Mouse (Mus musculus): ENCODE results near the gene Ralgapa2.
A peak's percentile ranks its signal among the peaks of the same experiment; 100 is the strongest.
"Not testable (repeated sequence)": the region's sequence is repeated elsewhere in the genome, so short reads cannot be mapped to it uniquely, and the experiment has no call there.

Gene Ralgapa2

DNA sequence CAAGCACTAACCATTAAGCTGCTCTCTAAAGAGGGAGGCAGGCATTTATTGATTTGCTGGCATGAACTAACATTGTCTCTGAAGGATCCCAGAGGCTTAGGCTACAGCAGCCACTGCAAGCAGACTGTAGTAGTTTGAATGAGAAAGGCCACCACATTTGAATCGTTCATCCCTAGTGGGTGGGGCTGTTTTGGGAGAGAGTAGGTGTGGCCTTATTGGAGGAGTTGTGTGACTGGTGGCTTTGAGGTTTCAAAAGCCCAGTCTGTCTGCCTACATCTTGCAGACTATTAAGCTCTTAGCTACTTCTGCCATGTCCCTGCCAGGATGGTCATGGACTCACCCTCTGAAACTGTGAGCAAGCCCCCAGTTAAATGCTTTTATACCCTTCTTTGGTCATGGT is 15.1 kb downstream of the Ralgapa2 start:
- no peak for DNase-seq

- no peak for DNase-seq
These were observed 16.4 kb downstream of the Ralgapa2 start for GRCm38 (mm10) chr2:146495781-146496180.

DNA sequence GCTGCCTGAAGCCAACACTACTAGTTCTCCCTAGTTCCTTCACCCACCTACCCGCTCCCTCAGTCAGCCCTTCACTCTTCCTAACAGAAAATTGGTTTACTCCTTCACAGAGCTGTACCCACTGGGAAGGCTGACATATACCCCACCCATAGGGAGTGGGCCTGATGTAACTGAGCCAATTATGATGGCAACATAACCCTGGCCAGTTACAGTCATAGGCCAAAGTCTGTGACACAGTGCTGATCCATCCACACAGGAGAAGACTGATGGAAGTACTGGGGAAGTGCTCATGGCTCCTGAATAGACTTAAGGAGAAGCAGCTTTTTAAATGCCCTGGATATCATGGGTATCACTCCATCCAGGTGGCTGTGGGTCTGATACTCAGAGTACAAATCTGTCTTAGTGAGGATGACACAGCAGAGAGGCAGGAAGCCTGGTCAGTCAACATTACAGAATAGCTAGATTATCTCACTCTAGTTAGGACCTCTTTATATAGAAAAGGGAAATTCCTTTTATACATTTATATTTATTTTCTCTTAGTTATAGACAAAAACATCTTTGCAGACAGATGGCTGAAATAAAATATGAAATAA is 18.7 kb downstream of the Ralgapa2 start:
- no peak for DNase-seq

- DNase-seq, result no peak
These were observed 20.1 kb downstream of the Ralgapa2 start for GRCm38 (mm10) chr2:146491830-146492610.

DNA sequence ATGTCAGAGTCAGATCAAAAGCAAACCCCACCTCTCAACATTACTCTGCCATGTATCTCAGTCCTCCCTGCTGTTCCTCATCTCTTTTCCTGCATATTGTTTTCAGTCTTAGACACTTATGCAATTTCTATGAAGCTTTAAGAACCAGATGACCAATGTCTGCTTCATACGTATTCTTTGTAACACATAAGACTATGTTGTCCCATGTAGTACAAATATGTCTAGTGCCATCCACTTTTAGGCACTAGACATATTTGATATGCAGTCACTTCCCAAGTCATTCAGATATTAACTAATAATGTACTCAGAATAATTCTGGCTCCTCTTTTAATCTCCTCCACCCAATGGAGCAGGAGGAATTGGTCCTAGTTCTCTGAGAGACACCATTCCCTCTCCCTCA is 21.2 kb downstream of the Ralgapa2 start:
- no peak for DNase-seq

DNA sequence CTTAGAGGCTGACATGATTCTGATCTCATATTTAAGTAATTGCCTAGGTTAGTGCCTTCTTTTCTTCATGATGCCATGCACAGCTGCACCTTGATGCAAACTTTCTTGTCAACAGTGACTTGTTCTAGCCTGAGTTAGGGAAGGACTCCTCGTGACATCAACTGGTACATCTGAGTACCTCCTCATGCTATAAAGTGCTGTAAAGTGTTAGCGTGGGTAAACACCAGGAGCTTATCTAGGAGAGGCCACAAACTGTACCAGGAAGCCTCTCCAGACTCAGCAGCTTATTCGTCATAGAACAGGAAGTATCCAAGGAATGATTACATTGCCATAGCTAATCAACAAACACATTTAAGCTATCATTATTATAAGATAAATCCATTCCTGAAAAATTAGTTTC is 23.9 kb downstream of the Ralgapa2 start:
- DNase-seq, result no peak

DNA sequence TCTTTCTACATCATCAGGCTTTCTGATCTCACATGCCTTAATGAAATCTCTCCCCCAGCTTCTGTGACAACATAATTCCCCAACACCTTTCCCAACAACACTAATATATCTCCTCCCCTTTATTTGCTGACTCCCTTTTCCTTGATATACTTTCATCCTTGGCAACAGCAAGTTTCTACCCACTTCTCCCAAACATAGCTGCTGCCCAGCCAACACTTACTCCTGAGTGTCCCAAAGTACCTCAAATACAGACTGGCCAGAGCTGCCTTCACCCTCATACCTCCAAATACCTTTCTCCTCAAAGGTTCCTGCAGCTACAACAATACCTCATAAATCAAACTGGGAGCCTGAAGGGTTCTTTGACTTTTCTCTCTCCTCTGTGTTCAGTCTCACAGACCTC is 29.3 kb downstream of the Ralgapa2 start:
- no peak for DNase-seq

DNA sequence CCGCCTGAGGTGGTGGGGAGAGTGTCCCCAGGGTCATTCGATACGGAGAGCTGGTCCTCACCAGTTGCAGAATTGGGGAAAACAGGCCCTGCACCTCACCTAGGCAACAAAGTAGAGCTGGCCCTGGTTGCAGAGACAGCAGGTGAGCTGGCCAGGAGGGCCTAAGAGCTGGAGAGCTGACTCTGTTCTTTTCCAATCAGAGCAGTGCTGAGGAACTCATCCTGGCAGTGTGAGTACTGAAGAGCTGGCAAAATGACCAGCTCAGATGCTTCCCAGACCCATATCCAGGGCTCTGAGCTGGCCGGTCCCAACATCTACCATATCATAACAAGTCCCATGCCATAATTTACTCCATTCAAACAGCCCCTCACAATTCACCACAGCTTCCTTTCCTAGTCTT is 34.7 kb downstream of the Ralgapa2 start:
- no peak for DNase-seq

DNA sequence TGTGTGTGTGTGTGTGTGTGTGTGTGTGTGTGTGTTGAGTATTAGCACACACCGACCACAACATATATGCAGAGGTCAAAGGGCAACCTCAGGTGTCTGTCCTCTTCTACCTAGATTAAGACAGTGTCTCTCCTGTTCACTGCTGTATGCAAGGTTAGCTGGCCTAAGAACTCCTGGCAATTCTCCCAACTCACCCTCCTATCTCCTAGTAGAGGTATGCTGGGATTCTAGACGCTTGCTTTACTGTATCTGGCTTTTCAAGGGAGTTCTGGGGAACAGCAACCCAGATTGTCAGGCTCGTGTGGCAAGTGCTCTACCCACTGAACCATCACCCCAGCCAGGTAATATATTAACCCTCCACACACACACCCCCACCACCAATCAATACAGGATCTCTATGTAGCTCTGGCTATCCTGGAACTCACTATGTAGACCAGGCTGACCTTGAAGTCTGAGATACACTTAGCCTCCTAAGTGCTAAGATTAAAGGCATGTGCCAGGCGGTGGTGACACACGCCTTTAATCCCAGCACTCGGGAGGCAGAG is 35.6 kb downstream of the Ralgapa2 start:
- no peak for DNase-seq

DNA sequence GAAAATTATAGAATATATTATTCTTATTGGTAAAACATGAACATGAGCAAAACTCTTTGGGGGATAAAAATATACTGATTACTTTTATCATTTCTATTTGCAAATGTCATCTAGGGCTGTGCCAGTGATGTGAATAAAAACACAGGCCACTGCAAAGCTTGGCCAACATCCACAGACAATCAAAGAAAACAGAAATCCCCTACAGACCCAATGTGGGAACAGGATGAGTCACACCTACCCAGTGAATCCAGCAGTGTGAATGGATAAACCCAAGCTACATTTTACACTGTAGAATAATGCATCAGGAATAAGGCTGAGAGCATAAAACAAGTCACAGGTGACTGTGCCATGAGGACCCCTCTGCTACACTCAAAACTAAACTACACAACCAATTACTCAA is 36.1 kb downstream of the Ralgapa2 start:
- no peak for DNase-seq

GRCm38 (mm10) chr2:146470947-146471346 is 41.2 kb downstream of the Ralgapa2 start:
- peak in 1 of 2 experiments; percentile 19 for DNase-seq

DNA sequence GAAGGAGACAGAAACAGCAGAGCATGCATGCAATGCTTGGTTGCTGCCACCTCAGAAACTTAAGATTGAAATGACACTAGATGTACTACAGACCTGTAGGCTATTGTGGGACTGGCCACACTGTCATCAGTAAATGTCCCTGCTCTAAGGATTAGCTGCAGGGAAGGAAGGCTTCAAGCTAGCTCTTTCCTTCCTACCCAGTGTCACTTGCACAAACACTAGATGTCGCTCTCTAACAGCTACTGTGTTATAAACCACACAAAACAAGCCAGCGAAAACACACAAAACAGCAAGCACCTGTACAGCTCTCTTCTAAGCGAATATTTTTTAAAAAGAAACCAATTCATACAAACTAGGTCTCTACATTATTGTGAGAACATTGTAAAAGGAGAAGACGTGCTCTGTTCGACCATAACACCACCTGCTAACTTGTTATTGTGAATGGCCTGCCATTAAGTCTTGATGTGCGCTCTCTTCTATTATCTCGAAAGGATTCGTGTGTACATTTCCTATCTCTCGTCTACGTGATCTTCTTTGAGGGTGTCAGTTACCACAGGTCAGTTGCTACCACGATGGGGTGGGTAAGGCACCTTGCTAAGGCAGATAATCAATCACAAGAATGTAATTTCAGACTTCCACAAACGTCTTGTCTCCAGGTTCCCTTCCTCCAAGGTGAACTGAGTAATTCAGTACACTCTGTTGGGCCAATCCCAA is 42.3 kb downstream of the Ralgapa2 start:
- peak in 1 of 2 experiments; percentile 45 for DNase-seq

GRCm38 (mm10) chr2:146468898-146469297 is 43.2 kb downstream of the Ralgapa2 start:
- DNase-seq, result no peak

- no peak for DNase-seq
These were observed 44.1 kb downstream of the Ralgapa2 start for GRCm38 (mm10) chr2:146468016-146468415.

- DNase-seq, result not testable (repeated sequence)
These were observed 45.3 kb downstream of the Ralgapa2 start for GRCm38 (mm10) chr2:146466811-146467210.

- no peak for DNase-seq
These were observed 54.6 kb downstream of the Ralgapa2 start for GRCm38 (mm10) chr2:146457494-146457893.

DNA sequence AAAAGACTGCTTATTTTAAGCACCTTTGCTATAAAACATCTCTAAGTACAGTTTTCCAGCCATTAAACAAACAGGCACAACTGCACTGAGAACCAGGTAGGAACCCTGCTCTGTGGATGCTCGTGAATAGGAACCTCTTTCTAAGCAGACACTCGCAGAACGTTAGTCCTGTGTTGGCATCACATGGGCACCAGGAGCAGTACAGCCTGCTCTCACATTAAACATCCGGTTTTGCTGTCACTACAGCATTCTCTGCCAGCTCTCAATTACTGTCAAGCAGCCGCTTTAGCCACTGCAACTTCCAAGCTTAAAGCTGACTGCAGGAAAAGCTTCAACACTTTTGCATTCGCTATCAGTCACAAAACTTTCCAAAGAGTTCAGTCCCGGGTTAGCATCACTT is 55.5 kb downstream of the Ralgapa2 start:
- no peak for DNase-seq

- no peak for DNase-seq
These were observed 56.1 kb downstream of the Ralgapa2 start for GRCm38 (mm10) chr2:146456062-146456461.

GRCm38 (mm10) chr2:146444009-146444408 is 68.1 kb downstream of the Ralgapa2 start:
- DNase-seq, result no peak

- no peak for DNase-seq
These were observed 68.8 kb downstream of the Ralgapa2 start for GRCm38 (mm10) chr2:146443291-146443875.

- no peak for DNase-seq
These were observed 70.4 kb downstream of the Ralgapa2 start for GRCm38 (mm10) chr2:146441711-146442110.

DNA sequence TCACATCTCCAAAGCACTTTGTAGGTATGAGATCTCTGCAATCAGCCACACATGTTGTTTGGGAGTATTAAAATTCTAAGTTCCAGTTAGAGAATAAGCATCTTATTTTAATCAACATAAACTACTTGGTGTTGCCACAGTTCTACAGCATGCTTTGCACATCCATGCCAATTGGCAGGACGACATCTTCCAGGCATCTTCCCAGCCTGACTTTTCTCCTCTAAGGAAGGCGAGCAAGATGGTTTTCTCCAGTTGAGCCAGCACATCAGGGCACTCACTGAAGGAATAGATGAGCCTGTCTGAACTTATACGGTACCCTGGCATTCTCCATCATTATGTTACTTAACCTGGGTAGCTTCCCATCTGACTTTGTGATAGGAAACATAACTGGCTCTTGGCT is 83.4 kb downstream of the Ralgapa2 start:
- no peak for DNase-seq

GRCm38 (mm10) chr2:146427380-146427779 is 84.8 kb downstream of the Ralgapa2 start:
- DNase-seq, result no peak

Data from kidney, postnatal 25 days (tissue).